Mouse (Mus musculus) hindlimb bud, embryonic 11.5 days (tissue): ENCODE results near the gene Sult2a5.

Source experiments
- DNase-seq: peaks from one replicate; pipeline ENCODE4 v3.0.0-alpha.2; 2012; ENCODE audit warnings: low read depth, low spot score; ENCODE audit errors: extremely low spot score

The Sult2a5 gene

DNA sequence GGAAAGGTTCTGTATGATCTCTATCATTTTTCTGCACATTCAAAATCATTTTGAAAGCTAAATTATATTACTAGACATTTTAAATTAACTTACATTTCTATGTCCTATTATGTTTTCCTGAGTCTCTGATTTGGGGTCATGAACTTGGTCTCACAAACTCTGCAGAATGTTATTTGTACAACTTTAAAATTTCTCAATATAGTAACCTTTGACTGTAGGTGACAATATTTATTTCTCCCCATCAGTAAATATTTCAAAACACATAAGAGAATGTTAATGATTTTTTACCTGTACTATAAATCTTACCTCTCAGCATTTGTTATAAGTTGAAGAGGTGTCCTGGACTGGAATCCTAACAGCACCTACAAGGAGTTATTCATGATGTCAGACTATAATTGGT lies at the start of gene Sult2a5:
Gene Sult2a5, plus strand, starts transcription at position 301 of the 400 bp plus-strand sequence.
- no peak for DNase-seq
